Mouse (Mus musculus) liver, embryonic 16.5 days (tissue): ENCODE data around the gene Gm20888. TPM values are rescaled to one million over a fixed set of nuclear protein-coding genes. Genes with fewer than 3 reads are reported as not detected.
"Not testable (repeated sequence)": the region's sequence is repeated elsewhere in the genome, so short reads cannot be mapped to it uniquely, and the experiment has no call there.

ENCODE experiments used
- ATAC-seq: fragments of 200-750 bp; cut with Nextera tagmentation; 2 replicates; pipeline ENCODE4 v1.8.0; 2017; ENCODE audit warnings: low read depth, mild to moderate bottlenecking, moderate number of reproducible peaks, moderate library complexity
- H3K27ac ChIP-seq: fragments of 300-500 bp; sonication (generic); 2 replicates; pipeline ENCODE4 v1.5.1; 2014; ENCODE audit warnings: mild to moderate bottlenecking, low read length
- H3K27me3 ChIP-seq: fragments of 300-500 bp; sonication (generic); 2 replicates; pipeline ENCODE4 v1.6.1; 2014; ENCODE audit warnings: low read depth, low read length, mixed read lengths; ENCODE audit not compliant: control insufficient read depth, insufficient read depth
- H3K36me3 ChIP-seq: fragments of 300-500 bp; sonication (generic); 2 replicates; pipeline ENCODE4 v1.6.1; 2014; ENCODE audit warnings: mild to moderate bottlenecking; ENCODE audit not compliant: control insufficient read depth, insufficient read depth
- H3K4me1 ChIP-seq: fragments of 300-500 bp; sonication (generic); 2 replicates; pipeline ENCODE4 v1.6.1; 2014; ENCODE audit warnings: low read depth, low read length, mixed read lengths; ENCODE audit not compliant: control insufficient read depth
- H3K4me2 ChIP-seq: fragments of 300-500 bp; sonication (generic); 2 replicates; pipeline ENCODE4 v1.6.1; 2014; ENCODE audit warnings: low read depth, low read length, mixed read lengths
- H3K4me3 ChIP-seq: fragments of 300-500 bp; sonication (generic); 2 replicates; pipeline ENCODE4 v1.5.1; 2014; ENCODE audit warnings: low read depth, mild to moderate bottlenecking, low read length
- H3K9ac ChIP-seq: fragments of 300-500 bp; sonication (generic); 2 replicates; pipeline ENCODE4 v1.6.1; 2014; ENCODE audit warnings: low read depth, low read length
- H3K9me3 ChIP-seq: fragments of 300-500 bp; sonication (generic); replicated peaks from 2 replicates; pipeline ENCODE4 v1.6.1; 2016; ENCODE audit warnings: low read length; ENCODE audit not compliant: control insufficient read depth
- WGBS: fragments of 180-500 bp; shearing (Covaris S2); extraction: QIAGEN DNeasy Blood & Tissue Kit; methylation state at CpG from one replicate; pipeline ENCODE4 v1.1.7; 2014; ENCODE audit not compliant: insufficient replicate concordance; 5-methylcytosine and 5-hydroxymethylcytosine counted together
- polyA plus RNA-seq: library from polyadenylated mRNA; unstranded; fragments of >200 nt; fragmentation: Nextera tagmentation; extraction: Ambion mirVana; gene quantifications from 2 replicates; pipeline ENCODE4 v1.2.1, GENCODE M21; 2015

The Gm20888 gene
- polyA plus RNA-seq, result not detected in 2 replicates

GRCm38 (mm10) chrY:70441582-70441981 is at the start of gene Gm20888:
TSS of gene Gm20888 (plus strand) at chrY:70441882.
- ATAC-seq, result not testable (repeated sequence)
- no CpG with 5 or more reads among the region's 6 CpGs for WGBS

More at GRCm38 (mm10) chrY:70441582-70441981, at the start of gene Gm20888:
- H3K27me3 ChIP-seq, H3K4me3 ChIP-seq, H3K27ac ChIP-seq, H3K36me3 ChIP-seq, H3K4me2 ChIP-seq, H3K9ac ChIP-seq, H3K4me1 ChIP-seq, H3K9me3 ChIP-seq: not testable (repeated sequence)

Other genes starting within 250 kb of the Gm20888 start
- gene Gm21118, start 168.2 kb upstream of the Gm20888 start, polyA plus RNA-seq, result not detected in 2 replicates
- not detected in 2 replicates for gene Gm29423, start 138.6 kb upstream of the Gm20888 start, polyA plus RNA-seq
- gene Gm29644, start 138.5 kb upstream of the Gm20888 start, polyA plus RNA-seq, result not detected in 2 replicates